Mouse (Mus musculus) megakaryocyte-erythroid progenitor cell, adult 5-6 weeks (primary cell): ENCODE results near the gene Nifk. TPM values are rescaled to one million over a fixed set of nuclear protein-coding genes. Genes with fewer than 3 reads are reported as not detected.
A peak's percentile ranks its signal among the peaks of the same experiment; 100 is the strongest.

ENCODE experiments used
- ATAC-seq: replicated peaks from 2 replicates; pipeline ENCODE4 v1.8.0; 2016; ENCODE audit warnings: mild to moderate bottlenecking, inconsistent platforms; ENCODE audit not compliant: severe bottlenecking, poor library complexity, low FRiP score, low TSS enrichment
- total RNA-seq, 2 experiments: library from RNA; stranded (forward) in 1 of 2; stranded (reverse) in 1 of 2; fragments of 200-1000, 215-1000 nt in 1 of 2; fragments of >200 nt in 1 of 2; fragmentation: Nextera tagmentation in 1 of 2; gene quantifications; 2 replicates each; pipeline ENCODE4 v1.2.3; 2014 to 2017

Nifk gene
- total RNA-seq (2014; fragmentation: Nextera tagmentation) (129 and 139 TPM in 2 replicates), total RNA-seq (2017) (171 and 198 TPM in 2 replicates)

DNA sequence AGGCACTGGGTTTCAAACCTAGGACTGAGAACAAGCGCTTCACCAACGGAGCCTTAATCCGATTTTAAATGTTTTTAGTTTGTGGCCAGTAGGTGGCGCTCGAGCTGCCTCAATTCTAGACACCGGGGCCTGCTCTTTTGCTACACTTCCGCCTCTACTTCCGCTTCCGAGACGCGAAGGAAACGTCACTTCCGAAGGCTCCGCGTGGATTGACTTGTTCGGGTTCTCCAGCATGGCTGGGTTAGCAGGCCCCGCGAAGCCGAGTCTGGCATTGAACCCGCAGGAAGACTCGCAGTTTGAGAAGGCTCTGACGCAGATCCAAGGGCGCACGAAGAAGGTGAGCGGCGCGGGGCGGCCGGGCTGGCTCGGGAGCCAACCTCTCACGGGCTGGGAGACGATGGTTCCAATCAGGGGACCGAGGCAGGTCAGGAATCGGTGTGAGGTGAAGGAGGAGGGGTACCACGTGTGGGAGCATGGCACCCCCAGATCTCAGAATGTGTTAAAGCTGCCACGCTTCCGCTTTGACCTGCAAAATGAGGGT lies at the start of gene Nifk:
Nifk (plus strand) TSS at position 179 of the 541 bp plus-strand sequence.
- ATAC-seq = peak; percentile 96

DNA sequence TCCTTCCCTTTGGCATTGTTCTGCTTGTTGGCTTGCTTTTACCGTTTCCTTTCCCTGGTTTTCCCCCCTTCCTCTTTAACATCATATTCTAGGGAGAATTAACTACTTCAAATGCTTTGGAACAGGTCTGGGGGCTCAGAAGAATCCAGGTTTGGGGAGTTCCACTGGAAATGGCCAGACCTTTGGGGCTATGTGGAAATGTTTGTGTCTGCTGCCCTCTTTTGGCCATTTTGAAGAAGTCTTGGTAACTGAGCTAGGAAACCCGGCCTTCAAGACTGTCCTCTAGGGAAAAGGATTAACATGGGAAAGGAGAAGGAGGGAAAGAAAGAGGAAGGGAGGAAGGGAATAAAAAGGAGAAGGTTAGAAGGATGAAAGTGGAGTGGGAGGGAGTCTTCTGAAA lies 46.5 kb upstream of the Nifk start:
- ATAC-seq = peak; percentile 68; the same call in 1 of the 2 replicates

DNA sequence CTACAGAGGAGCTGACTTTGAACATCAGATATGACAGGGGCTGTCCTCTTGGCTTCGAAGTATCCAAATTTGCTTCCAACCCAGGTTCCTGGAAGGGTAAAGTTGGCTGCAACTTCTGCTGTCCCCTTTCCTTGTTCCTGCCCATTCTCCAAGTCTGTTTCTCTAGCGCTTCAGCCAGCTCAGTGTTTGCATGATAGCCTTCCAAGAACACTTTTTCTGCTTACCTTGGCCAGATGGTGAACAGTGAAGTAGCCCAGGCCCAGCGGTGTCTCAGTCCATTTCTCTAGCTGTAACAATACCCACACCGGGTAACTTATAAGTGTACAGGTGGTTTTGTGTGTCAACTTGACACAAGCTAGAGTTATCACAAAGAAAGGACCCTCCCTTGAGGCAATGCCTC lies 29.3 kb upstream of the Nifk start:
- ATAC-seq = no peak

DNA sequence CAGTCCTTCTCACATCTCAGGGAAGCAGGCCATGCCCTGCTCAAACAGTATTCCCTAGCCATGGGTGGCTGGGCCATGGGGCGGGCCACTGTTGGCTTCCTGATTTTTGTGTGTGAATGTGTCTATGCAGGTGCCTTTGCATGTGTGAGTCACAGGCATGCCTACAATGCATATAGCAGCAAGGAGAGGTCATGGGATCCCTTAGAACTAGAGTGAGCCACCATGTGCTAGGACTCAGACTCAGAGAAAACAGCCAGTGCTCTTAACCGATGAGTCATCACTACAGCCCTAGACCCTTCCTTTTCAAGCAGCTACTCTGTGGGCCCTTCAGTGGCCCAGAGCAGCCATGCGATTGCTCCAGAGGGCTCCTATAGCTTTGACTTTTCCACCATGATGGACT lies 27.4 kb upstream of the Nifk start:
- ATAC-seq = no peak

DNA sequence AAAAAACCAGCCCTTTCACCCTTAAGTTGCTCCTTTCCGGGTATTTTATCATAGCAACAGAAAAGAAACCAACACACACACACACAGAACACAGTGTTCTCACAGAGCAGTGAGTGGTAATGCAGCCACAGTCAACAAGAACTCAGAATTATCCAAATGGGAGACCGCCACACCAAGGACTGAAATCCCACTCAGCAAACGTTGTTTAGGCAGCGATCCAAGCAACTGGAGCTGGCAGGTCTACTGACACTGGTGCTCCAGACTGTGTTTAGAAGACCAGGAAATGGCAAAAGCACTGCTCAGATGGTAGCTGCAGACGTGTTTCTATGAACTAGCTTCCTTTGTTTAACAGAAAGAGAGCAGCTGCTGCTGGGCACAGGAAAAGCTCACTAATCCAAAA lies 26.8 kb upstream of the Nifk start:
- no peak for ATAC-seq

DNA sequence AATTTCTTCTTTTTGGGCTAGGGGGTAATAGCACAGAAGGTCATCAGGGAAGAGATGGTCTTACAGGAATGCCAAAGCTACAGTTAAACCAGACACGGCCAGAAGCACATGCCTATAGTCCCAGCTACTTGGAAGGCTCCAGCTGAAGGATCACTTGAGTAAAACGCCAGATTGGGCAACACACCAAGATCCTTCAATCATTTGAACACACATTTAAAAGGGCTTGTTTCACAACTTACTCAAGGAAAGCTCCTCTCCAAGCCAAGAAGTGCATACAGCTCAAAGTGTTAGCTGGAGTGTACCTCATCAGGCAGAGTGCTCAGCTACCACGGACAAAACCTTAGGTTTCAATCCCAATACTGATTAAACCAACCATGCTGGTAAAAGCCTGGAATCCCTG lies 25.0 kb upstream of the Nifk start:
- ATAC-seq = no peak

DNA sequence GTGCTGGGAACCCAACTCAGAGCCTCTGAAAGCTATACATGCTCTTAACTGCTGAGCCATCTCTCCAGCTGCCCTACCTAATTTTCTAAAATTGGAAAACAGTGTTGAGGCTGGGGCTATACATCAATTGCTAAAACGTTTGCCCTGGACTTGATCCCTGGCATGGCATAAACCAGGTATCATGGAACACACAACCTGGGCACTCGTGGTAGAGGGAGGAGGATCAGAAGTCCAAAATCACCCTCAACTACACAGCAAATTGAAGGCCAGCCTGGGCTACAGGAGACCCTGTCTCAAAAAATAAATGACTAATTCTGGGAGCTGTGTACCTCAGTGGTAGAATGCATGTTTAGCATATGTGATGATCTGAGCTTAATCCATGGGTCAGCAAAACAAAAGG lies 23.9 kb upstream of the Nifk start:
- ATAC-seq = no peak

DNA sequence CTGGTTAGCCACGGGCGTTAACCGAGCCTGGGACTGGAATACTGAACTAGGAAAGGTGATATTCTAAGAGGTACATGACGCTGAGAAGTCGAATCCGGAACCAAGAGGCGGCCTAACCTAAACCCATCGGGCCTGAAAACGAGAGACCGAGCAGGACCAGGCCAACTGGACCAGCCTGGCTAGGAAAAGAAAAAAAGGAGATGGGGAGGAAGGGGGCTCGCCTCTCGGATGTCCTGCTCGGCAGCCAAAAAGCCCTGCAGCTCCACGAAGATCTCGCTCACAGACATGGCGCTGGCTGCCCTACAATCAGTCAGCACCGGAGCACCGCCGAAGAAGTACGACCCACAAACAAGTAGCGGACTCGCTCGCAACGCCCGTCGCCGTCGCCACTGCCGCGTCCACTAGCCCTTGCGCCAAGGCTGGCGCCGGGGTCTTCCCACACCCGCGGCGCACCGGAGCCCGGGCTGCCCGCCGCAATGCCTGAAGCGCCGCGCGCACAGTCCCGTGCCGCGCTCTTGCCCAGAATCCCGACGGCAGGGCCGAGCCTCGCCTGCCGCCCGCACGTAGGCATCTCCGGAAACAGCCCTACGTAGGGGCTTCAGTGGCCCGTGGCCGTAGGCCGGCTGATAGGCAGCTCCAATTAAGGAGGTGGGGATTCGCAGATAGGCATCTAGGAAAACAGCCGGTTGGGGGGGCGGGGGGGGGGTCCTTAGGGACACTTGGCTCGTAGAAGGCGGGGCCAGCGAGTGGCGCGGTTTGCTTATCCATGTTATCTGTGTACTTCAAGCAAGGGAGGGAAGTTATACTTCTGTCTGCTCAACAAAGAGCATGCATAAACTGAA lies 10.6 kb upstream of the Nifk start:
- peak; percentile 94 for ATAC-seq

DNA sequence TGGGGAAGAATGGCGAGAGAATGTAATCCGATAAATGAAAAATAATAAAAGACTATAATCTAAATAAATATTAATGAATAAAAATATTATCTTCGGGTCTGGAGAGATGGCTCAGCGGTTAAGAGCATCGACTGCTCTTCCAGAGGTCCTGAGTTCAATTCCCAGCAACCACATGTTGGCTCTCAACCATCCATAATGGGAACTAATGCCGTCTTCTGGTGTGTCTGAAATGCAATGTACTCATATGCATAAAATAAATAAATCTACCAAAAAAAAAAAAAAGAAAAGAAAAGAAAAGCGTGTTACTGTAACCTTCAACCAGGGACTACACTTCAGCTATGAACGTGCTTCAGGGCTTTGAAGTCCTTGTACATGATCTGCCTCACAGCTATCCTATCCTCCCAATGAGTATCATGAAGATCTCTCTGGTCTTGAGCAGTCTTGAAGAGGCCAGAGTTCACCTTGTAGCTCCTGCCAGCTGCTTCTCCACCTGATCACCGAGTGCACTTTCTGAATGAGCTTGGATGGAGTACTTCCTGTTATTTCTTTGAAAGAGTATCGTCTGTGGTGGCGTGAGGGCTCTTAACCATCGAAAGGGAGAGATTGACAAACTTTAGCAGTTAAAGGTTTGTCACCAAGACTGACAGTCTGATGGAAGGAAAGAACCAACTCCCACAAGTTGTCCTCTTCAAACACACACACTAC lies 9.9 kb upstream of the Nifk start, which contains the start of gene Tsn:
Tsn (minus strand) TSS at position 118 of the 705 bp plus-strand sequence.
- peak; percentile 18; the same call in 1 of the 2 replicates for ATAC-seq

DNA sequence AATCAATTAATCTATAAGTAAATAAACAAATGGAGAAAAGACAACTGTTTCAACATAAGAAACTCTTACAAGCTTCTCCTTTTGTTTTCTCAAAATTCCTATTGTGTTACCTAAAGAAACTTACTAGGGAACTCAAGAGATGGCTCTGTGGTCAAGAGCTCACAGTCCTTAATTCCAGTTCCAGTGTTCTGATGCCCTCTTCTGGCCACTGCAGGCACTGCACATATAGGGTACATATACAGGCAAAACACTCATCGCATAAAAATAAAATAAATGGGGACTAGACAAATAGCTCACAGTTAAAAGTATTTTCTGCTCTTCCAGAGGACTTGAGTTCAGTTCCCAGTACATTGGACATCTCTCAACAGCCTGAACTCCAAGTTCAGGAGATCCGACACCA lies 943 bp upstream of the Nifk start:
- no peak for ATAC-seq

DNA sequence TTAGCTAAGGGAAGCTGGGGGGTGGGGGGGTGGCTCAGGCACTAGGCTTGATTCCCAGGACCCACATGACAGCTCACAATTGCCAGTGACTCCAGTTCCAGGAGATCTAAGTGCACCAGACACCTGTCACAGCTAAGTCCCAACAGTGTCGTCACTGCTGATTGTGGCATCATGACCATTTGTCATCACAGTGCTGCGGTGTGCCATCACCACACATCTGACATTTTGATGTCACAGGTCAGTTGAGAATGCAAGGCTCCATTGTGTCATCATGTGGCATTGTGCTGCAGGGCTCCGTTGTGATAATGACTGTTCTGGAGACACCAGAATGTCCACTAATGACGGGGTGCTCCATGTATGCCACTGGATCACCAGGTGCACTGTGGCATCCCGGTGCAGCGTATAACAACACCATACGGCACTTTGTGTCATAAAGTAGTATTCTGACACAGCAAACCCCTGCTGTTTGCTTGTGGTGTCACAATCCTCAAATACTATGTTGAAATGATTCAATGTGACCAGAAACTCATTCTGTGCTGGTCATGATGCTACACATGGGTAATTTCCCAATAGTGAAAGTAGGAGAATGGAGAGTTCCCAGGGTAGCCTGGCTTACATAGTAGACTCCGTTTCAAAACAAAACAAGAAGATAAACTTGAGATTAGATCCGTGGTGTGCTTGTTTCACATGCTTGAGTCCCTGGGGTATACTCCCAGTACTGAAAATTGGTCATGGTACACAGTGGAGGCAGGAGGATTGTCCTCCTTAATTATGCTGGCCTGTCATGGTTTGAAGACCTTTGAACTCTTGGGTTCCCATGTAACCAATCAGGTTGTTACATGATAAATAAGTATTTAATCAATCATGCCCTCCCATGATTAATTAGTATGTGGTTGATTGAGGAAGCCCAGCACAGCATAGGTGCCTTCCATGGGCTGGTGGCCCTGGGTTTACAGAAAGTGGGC lies 13.4 kb downstream of the Nifk start:
- ATAC-seq = 0 out of 2 replicates have a peak, but pooled peaks have one; percentile 13

DNA sequence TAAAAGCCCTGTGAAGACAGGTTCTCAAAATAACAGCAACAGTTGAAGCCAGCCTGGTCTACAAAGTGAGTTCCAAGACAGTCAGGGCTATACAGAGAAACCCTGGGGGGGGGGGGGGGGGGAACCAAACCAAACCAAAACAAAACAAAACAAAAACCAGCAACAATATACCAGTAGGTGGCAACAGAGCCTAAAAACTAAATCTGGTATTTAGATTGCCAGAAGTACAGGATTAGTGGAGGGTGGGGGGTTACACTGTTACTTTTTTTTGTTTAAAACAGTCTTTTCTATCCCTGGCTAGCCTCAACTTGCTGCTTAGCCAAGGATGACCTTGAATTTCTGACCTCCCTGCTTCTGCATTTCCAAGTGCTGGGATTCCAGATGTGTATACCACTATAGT lies 14.2 kb downstream of the Nifk start:
- no peak for ATAC-seq

DNA sequence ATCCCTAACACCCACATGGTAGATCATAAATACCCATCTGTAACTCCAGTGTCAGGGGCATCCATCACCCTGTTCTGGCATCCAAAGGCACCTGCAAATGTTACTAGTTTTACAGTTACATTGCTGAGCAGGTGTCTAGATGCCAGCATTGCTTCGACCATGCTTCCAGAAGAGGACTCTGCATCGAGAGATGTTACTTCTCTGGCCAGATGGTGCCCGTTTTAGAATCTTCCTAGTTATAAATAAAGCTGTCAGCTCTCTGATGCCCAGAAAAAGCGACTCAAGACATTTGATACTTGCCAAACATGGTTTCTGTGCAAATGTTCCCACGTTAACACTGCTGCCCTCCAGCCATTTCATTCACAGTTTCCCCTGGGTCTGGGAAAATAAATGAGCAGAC lies 16.3 kb downstream of the Nifk start:
- ATAC-seq = no peak

DNA sequence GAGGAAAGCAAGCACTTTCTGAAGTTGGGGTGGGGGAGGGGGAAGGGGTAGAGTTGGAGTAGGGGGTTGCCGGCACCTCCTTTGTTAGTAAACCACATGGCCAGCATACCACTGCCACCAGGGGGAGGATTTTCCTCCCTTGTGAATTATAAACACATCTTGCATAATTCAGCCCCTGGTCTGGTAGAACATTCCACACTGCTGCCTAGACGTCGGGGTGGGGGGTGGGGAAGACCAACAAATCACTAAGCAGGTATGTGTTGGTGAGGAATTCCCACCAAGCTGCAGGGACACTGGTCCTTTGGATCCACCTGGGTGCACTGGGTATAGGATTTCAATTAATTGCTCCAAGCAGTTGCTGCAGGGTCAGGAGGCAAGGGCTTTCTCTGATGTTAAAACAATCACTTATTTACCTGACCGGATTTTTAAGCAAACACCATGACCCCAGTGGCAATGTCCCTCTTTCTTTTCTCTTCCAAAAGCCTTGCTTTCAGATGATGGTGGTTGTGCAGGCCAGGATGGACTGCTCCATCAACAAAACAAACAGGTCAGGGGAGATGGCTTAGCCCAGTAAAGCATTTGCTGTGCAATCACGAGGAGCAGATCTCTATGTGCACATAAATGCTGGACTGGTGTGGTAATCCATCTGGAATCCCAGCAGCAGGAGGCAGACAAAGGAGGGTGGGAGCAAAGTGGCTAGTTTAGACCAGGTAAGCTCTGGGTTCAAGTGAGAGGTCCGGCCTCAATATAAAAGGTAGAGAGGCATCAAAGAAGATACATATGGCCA lies 22.2 kb downstream of the Nifk start:
- no peak for ATAC-seq

DNA sequence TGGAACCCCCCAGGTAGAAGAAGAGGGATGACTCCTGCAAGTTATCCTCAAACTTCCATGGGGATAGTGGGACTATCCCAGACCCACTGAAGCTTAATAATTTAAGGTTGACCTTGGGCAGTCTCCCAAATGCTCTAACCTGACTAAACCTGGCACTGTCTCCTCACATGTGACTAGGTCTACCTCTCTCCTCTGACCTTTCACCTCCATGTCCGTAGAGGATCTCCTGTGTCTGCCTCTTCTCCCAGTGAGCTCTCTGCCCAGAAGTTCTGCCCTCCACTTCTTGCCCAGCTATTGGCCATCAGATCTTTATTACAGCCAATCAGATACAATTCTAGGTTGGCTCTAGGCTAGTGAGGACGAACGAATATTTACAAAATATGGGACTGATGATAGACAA lies 28.3 kb downstream of the Nifk start:
- ATAC-seq = no peak

DNA sequence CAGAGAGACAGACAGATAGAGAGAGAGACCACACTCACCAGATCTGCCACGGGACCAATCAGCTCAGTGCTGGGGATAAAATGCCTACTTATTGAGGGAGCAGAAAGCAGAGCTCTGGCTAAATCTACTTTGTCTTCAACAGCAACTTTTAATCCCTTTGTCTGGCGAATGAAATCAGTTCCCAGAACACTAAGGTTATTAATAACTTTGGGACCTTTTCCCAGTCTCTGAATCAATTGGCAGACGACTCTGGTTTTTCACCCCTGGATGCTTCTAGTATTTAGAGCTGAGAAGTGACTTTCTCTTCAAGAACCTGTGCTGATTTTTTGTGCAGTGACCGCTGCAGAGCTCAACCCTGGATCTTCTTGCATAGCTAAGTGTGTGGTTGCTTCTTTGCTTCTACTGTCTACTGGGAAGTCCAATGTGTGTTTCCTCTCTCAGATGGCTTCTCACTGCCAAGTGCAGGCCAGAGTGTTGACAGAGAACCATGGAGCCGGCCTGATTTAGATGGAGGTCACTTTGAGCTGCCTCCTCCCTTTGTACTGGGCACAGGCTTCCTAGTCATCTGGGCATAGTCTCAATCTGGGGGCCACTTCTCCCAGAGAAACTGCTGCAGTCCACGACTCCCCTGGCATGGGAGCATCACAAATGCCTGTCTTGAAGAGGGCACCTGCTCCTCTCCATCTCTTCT lies 37.6 kb downstream of the Nifk start:
- ATAC-seq = no peak

DNA sequence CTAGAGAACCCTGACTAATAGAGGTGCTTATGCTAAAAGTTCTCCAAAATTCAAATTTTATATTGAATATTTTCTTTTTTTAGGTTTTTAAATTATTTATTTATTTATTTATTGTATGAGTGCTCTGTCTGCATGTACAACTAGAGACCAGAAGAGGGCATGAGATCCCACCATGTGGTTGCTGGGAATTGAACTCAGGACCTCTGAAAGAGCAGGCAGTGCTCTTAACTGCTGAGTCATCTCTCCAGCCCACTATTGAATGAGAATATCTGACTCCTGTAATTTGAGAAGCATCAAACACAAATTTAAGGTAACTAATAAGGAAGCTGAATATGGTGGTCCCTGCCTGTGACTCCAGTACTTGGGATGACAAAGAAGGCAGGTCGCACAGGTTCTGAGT lies 46.3 kb downstream of the Nifk start:
- ATAC-seq = peak; percentile 44; the same call in 1 of the 2 replicates
